Mouse (Mus musculus): Measurements from ENCODE around the gene Eif4a1. TPM values are rescaled to one million over a fixed set of nuclear protein-coding genes. Genes with fewer than 3 reads are reported as not detected.

The Eif4a1 gene
- 289 TPM for polyA plus RNA-seq (2014; fragmentation: Illumina TruSeq; extraction: RNeasy Lipid Tissue Mini Kit (QIAGEN cat#74804); ENCODE audit: insufficient read depth, low read depth, low replicate concordance)

GRCm38 (mm10) chr11:69672211-69672706 lies at the start of gene Eif4a1:
Gene Eif4a1, minus strand, starts transcription at chr11:69672423.

GRCm38 (mm10) chr11:69695361-69696181 lies 23.3 kb upstream of the Eif4a1 start, which contains the start of the genes Tnfsf12 and Tnfsfm13:
Gene Tnfsf12, minus strand, starts transcription at chr11:69695849.
Gene Tnfsfm13, minus strand, starts transcription at chr11:69696098.

GRCm38 (mm10) chr11:69685526-69686148 lies 13.4 kb upstream of the Eif4a1 start, which contains the start of gene Tnfsf13:
Gene Tnfsf13, minus strand, starts transcription at chr11:69685784.

GRCm38 (mm10) chr11:69681314-69682208 lies 9.3 kb upstream of the Eif4a1 start, which contains the start of gene Senp3:
Gene Senp3, minus strand, starts transcription at chr11:69682084.

GRCm38 (mm10) chr11:69665961-69666664 lies 6.1 kb downstream of the Eif4a1 start, which contains the start of gene Cd68:
Gene Cd68, minus strand, starts transcription at chr11:69666153.

GRCm38 (mm10) chr11:69662213-69662966 lies 9.8 kb downstream of the Eif4a1 start, which contains the start of gene Mpdu1:
Gene Mpdu1, minus strand, starts transcription at chr11:69662642.

GRCm38 (mm10) chr11:69655264-69656064 lies 16.8 kb downstream of the Eif4a1 start, which contains the start of gene Sox15:
Gene Sox15, plus strand, starts transcription at chr11:69655314.

GRCm38 (mm10) chr11:69632284-69633089 lies 39.7 kb downstream of the Eif4a1 start, which contains the start of gene Fxr2:
Gene Fxr2, plus strand, starts transcription at chr11:69632990.

GRCm38 (mm10) chr11:69621571-69622268 lies 50.5 kb downstream of the Eif4a1 start, which contains the start of gene Sat2:
Gene Sat2, plus strand, starts transcription at chr11:69622024.

GRCm38 (mm10) chr11:69617805-69618204 lies 54.4 kb downstream of the Eif4a1 start, which contains the start of gene Shbg:
Gene Shbg, minus strand, starts transcription at chr11:69617905.

Other genes starting within 250 kb of the Eif4a1 start
- 0.85 TPM for gene Dnah2, start 123.3 kb downstream of the Eif4a1 start, polyA plus RNA-seq (2014; fragmentation: Illumina TruSeq; extraction: RNeasy Lipid Tissue Mini Kit (QIAGEN cat#74804); ENCODE audit: insufficient read depth, low read depth, low replicate concordance)
- gene Efnb3, start 112.2 kb downstream of the Eif4a1 start, polyA plus RNA-seq (2014; fragmentation: Illumina TruSeq; extraction: RNeasy Lipid Tissue Mini Kit (QIAGEN cat#74804); ENCODE audit: insufficient read depth, low read depth, low replicate concordance): 0.30 TPM
- 10.4 TPM for gene Wrap53, start 92.2 kb downstream of the Eif4a1 start, polyA plus RNA-seq (2014; fragmentation: Illumina TruSeq; extraction: RNeasy Lipid Tissue Mini Kit (QIAGEN cat#74804); ENCODE audit: insufficient read depth, low read depth, low replicate concordance)
- 26.0 TPM for gene Trp53, start 92.1 kb downstream of the Eif4a1 start, polyA plus RNA-seq (2014; fragmentation: Illumina TruSeq; extraction: RNeasy Lipid Tissue Mini Kit (QIAGEN cat#74804); ENCODE audit: insufficient read depth, low read depth, low replicate concordance)
- 5.4 TPM for gene Atp1b2, start 66.5 kb downstream of the Eif4a1 start, polyA plus RNA-seq (2014; fragmentation: Illumina TruSeq; extraction: RNeasy Lipid Tissue Mini Kit (QIAGEN cat#74804); ENCODE audit: insufficient read depth, low read depth, low replicate concordance)
- not detected for gene Shbg, start 54.5 kb downstream of the Eif4a1 start, polyA plus RNA-seq (2014; fragmentation: Illumina TruSeq; extraction: RNeasy Lipid Tissue Mini Kit (QIAGEN cat#74804); ENCODE audit: insufficient read depth, low read depth, low replicate concordance)
- gene Sat2, start 50.4 kb downstream of the Eif4a1 start, polyA plus RNA-seq (2014; fragmentation: Illumina TruSeq; extraction: RNeasy Lipid Tissue Mini Kit (QIAGEN cat#74804); ENCODE audit: insufficient read depth, low read depth, low replicate concordance): 4.7 TPM
- gene Fxr2, start 39.4 kb downstream of the Eif4a1 start, polyA plus RNA-seq (2014; fragmentation: Illumina TruSeq; extraction: RNeasy Lipid Tissue Mini Kit (QIAGEN cat#74804); ENCODE audit: insufficient read depth, low read depth, low replicate concordance): 39.7 TPM
- not detected for gene Sox15, start 17.1 kb downstream of the Eif4a1 start, polyA plus RNA-seq (2014; fragmentation: Illumina TruSeq; extraction: RNeasy Lipid Tissue Mini Kit (QIAGEN cat#74804); ENCODE audit: insufficient read depth, low read depth, low replicate concordance)
- gene Mpdu1, start 9.8 kb downstream of the Eif4a1 start, polyA plus RNA-seq (2014; fragmentation: Illumina TruSeq; extraction: RNeasy Lipid Tissue Mini Kit (QIAGEN cat#74804); ENCODE audit: insufficient read depth, low read depth, low replicate concordance): 53.4 TPM
- 44.2 TPM for gene Cd68, start 6.3 kb downstream of the Eif4a1 start, polyA plus RNA-seq (2014; fragmentation: Illumina TruSeq; extraction: RNeasy Lipid Tissue Mini Kit (QIAGEN cat#74804); ENCODE audit: insufficient read depth, low read depth, low replicate concordance)
- gene Senp3, start 9.7 kb upstream of the Eif4a1 start, polyA plus RNA-seq (2014; fragmentation: Illumina TruSeq; extraction: RNeasy Lipid Tissue Mini Kit (QIAGEN cat#74804); ENCODE audit: insufficient read depth, low read depth, low replicate concordance): 47.0 TPM
- gene Tnfsf13, start 13.4 kb upstream of the Eif4a1 start, polyA plus RNA-seq (2014; fragmentation: Illumina TruSeq; extraction: RNeasy Lipid Tissue Mini Kit (QIAGEN cat#74804); ENCODE audit: insufficient read depth, low read depth, low replicate concordance): 23.3 TPM
- gene Tnfsf12, start 23.4 kb upstream of the Eif4a1 start, polyA plus RNA-seq (2014; fragmentation: Illumina TruSeq; extraction: RNeasy Lipid Tissue Mini Kit (QIAGEN cat#74804); ENCODE audit: insufficient read depth, low read depth, low replicate concordance): 48.4 TPM
- gene Tnfsfm13, start 23.7 kb upstream of the Eif4a1 start, polyA plus RNA-seq (2014; fragmentation: Illumina TruSeq; extraction: RNeasy Lipid Tissue Mini Kit (QIAGEN cat#74804); ENCODE audit: insufficient read depth, low read depth, low replicate concordance): 24.8 TPM
- gene Polr2a, start 86.2 kb upstream of the Eif4a1 start, polyA plus RNA-seq (2014; fragmentation: Illumina TruSeq; extraction: RNeasy Lipid Tissue Mini Kit (QIAGEN cat#74804); ENCODE audit: insufficient read depth, low read depth, low replicate concordance): 16.2 TPM
- gene Slc35g3, start 89.5 kb upstream of the Eif4a1 start, polyA plus RNA-seq (2014; fragmentation: Illumina TruSeq; extraction: RNeasy Lipid Tissue Mini Kit (QIAGEN cat#74804); ENCODE audit: insufficient read depth, low read depth, low replicate concordance): 0.85 TPM
- 25.6 TPM for gene Zbtb4, start 93.5 kb upstream of the Eif4a1 start, polyA plus RNA-seq (2014; fragmentation: Illumina TruSeq; extraction: RNeasy Lipid Tissue Mini Kit (QIAGEN cat#74804); ENCODE audit: insufficient read depth, low read depth, low replicate concordance)
- 10.1 TPM for gene Chrnb1, start 123.5 kb upstream of the Eif4a1 start, polyA plus RNA-seq (2014; fragmentation: Illumina TruSeq; extraction: RNeasy Lipid Tissue Mini Kit (QIAGEN cat#74804); ENCODE audit: insufficient read depth, low read depth, low replicate concordance)
- gene Fgf11, start 129.4 kb upstream of the Eif4a1 start, polyA plus RNA-seq (2014; fragmentation: Illumina TruSeq; extraction: RNeasy Lipid Tissue Mini Kit (QIAGEN cat#74804); ENCODE audit: insufficient read depth, low read depth, low replicate concordance): 3.4 TPM
- 4.9 TPM for gene Tmem102, start 133.2 kb upstream of the Eif4a1 start, polyA plus RNA-seq (2014; fragmentation: Illumina TruSeq; extraction: RNeasy Lipid Tissue Mini Kit (QIAGEN cat#74804); ENCODE audit: insufficient read depth, low read depth, low replicate concordance)
- not detected for gene Gm39566, start 142.9 kb upstream of the Eif4a1 start, polyA plus RNA-seq (2014; fragmentation: Illumina TruSeq; extraction: RNeasy Lipid Tissue Mini Kit (QIAGEN cat#74804); ENCODE audit: insufficient read depth, low read depth, low replicate concordance)
- not detected for gene Spem2, start 146.0 kb upstream of the Eif4a1 start, polyA plus RNA-seq (2014; fragmentation: Illumina TruSeq; extraction: RNeasy Lipid Tissue Mini Kit (QIAGEN cat#74804); ENCODE audit: insufficient read depth, low read depth, low replicate concordance)
- not detected for gene Spem1, start 149.8 kb upstream of the Eif4a1 start, polyA plus RNA-seq (2014; fragmentation: Illumina TruSeq; extraction: RNeasy Lipid Tissue Mini Kit (QIAGEN cat#74804); ENCODE audit: insufficient read depth, low read depth, low replicate concordance)
- 5.3 TPM for gene Nlgn2, start 165.4 kb upstream of the Eif4a1 start, polyA plus RNA-seq (2014; fragmentation: Illumina TruSeq; extraction: RNeasy Lipid Tissue Mini Kit (QIAGEN cat#74804); ENCODE audit: insufficient read depth, low read depth, low replicate concordance)
- 375 TPM for gene Tmem256, start 166.1 kb upstream of the Eif4a1 start, polyA plus RNA-seq (2014; fragmentation: Illumina TruSeq; extraction: RNeasy Lipid Tissue Mini Kit (QIAGEN cat#74804); ENCODE audit: insufficient read depth, low read depth, low replicate concordance)
- gene Plscr3, start 174.0 kb upstream of the Eif4a1 start, polyA plus RNA-seq (2014; fragmentation: Illumina TruSeq; extraction: RNeasy Lipid Tissue Mini Kit (QIAGEN cat#74804); ENCODE audit: insufficient read depth, low read depth, low replicate concordance): 65.1 TPM
- gene Tnk1, start 186.3 kb upstream of the Eif4a1 start, polyA plus RNA-seq (2014; fragmentation: Illumina TruSeq; extraction: RNeasy Lipid Tissue Mini Kit (QIAGEN cat#74804); ENCODE audit: insufficient read depth, low read depth, low replicate concordance): 5.1 TPM
- gene Tmem95, start 205.6 kb upstream of the Eif4a1 start, polyA plus RNA-seq (2014; fragmentation: Illumina TruSeq; extraction: RNeasy Lipid Tissue Mini Kit (QIAGEN cat#74804); ENCODE audit: insufficient read depth, low read depth, low replicate concordance): not detected
- 11.2 TPM for gene Kctd11, start 209.0 kb upstream of the Eif4a1 start, polyA plus RNA-seq (2014; fragmentation: Illumina TruSeq; extraction: RNeasy Lipid Tissue Mini Kit (QIAGEN cat#74804); ENCODE audit: insufficient read depth, low read depth, low replicate concordance)
- gene Acap1, start 223.1 kb upstream of the Eif4a1 start, polyA plus RNA-seq (2014; fragmentation: Illumina TruSeq; extraction: RNeasy Lipid Tissue Mini Kit (QIAGEN cat#74804); ENCODE audit: insufficient read depth, low read depth, low replicate concordance): 9.7 TPM
- gene 2810408A11Rik, start 228.6 kb upstream of the Eif4a1 start, polyA plus RNA-seq (2014; fragmentation: Illumina TruSeq; extraction: RNeasy Lipid Tissue Mini Kit (QIAGEN cat#74804); ENCODE audit: insufficient read depth, low read depth, low replicate concordance): 0.77 TPM
- 9.9 TPM for gene Neurl4, start 228.6 kb upstream of the Eif4a1 start, polyA plus RNA-seq (2014; fragmentation: Illumina TruSeq; extraction: RNeasy Lipid Tissue Mini Kit (QIAGEN cat#74804); ENCODE audit: insufficient read depth, low read depth, low replicate concordance)
- gene Gps2, start 241.5 kb upstream of the Eif4a1 start, polyA plus RNA-seq (2014; fragmentation: Illumina TruSeq; extraction: RNeasy Lipid Tissue Mini Kit (QIAGEN cat#74804); ENCODE audit: insufficient read depth, low read depth, low replicate concordance): 43.0 TPM
- gene Eif5a, start 249.5 kb upstream of the Eif4a1 start, polyA plus RNA-seq (2014; fragmentation: Illumina TruSeq; extraction: RNeasy Lipid Tissue Mini Kit (QIAGEN cat#74804); ENCODE audit: insufficient read depth, low read depth, low replicate concordance): 466 TPM